Mouse (Mus musculus) C2C12 (cell line): ENCODE measurements around the gene Khk. TPM values are rescaled to one million over a fixed set of nuclear protein-coding genes. Genes with fewer than 3 reads are reported as not detected.

Experiments
- H3K27me3 ChIP-seq: one replicate; pipeline ENCODE4 v1.6.1; 2011; ENCODE audit not compliant: control insufficient read depth, insufficient read depth, insufficient read length
- H3K36me3 ChIP-seq: one replicate; pipeline ENCODE4 v1.6.1; 2011; ENCODE audit not compliant: control insufficient read depth, insufficient read depth
- H3K4me3 ChIP-seq: one replicate; pipeline ENCODE4 v1.5.1; 2011; ENCODE audit warnings: mild to moderate bottlenecking, control low read depth; ENCODE audit not compliant: poor library complexity, insufficient read depth, severe bottlenecking
- H3K79me2 ChIP-seq: one replicate; pipeline ENCODE4 v1.6.1; 2011; ENCODE audit not compliant: control insufficient read depth, insufficient read depth
- H3K79me3 ChIP-seq: one replicate; pipeline ENCODE4 v1.6.1; 2011; ENCODE audit warnings: low read depth, control low read depth
- H3ac ChIP-seq: one replicate; pipeline ENCODE3; 2011; ENCODE audit warnings: low read depth; ENCODE audit not compliant: control insufficient read depth, insufficient read length
- CEBPB ChIP-seq: IDR thresholded peaks from one replicate; pipeline ENCODE4 v1.6.1; 2011; ENCODE audit warnings: low read depth, mild to moderate bottlenecking, control low read depth, moderate library complexity
- CTCF ChIP-seq: IDR thresholded peaks from one replicate; pipeline ENCODE4 v1.5.1; 2011; ENCODE audit not compliant: control insufficient read depth, insufficient read depth, insufficient read length
- FOSL1 ChIP-seq: IDR thresholded peaks from one replicate; pipeline ENCODE4 v1.8.0; 2011; ENCODE audit warnings: mild to moderate bottlenecking, low read length; ENCODE audit not compliant: poor library complexity, insufficient read depth, severe bottlenecking
- MAX ChIP-seq: IDR thresholded peaks from one replicate; pipeline ENCODE4 v1.6.1; 2011; ENCODE audit warnings: mild to moderate bottlenecking, control low read depth
- MYOD1 ChIP-seq: IDR thresholded peaks from one replicate; pipeline ENCODE4 v1.6.1; 2011; ENCODE audit warnings: low read depth; ENCODE audit not compliant: control insufficient read depth, insufficient read length
- MYOG ChIP-seq: IDR thresholded peaks from one replicate; pipeline ENCODE4 v1.6.1; 2011; ENCODE audit not compliant: control insufficient read depth, insufficient read length; ENCODE audit errors: extremely low read depth
- USF1 ChIP-seq: IDR thresholded peaks from one replicate; pipeline ENCODE4 v1.6.1; 2011; ENCODE audit warnings: low read depth, mild to moderate bottlenecking, control low read depth, moderate library complexity
- polyA plus RNA-seq: library from polyadenylated mRNA; unstranded; fragments of >200 nt; fragmentation: generic; extraction: Trizol; gene quantifications from one replicate; pipeline ENCODE4 v1.2.1, GENCODE M21; 2012; ENCODE audit warnings: missing spikeins

Khk gene
- polyA plus RNA-seq, 1 experiment, result 16.2 TPM

DNA sequence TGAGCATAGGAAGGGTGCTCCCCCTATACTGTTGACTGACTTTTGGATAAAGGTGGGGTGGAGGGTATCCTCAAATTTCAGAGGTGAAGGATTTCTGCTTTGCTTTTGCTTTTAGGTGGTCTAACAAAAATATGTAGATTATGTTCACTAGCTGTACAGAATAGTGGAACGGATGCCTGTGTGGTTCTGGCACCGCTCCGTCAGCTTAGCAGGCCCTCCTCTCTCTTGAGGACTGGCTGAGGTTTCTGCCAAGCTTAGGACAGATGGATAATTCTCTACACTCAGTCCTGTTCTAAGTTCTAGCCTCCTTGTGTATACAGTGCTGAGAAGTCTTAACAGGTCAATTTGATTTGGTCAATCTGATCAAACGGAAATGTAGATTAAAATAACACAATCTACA is 29.2 kb downstream of the Khk start:
- Histone ChIP-seq H3K4me3 (peak overlapping the region; percentile 56), H3ac (peak overlapping the region; percentile 26), H3K36me3 (peaks cover 36% of the 10 kb centered on the region), H3K79me2 (peaks cover 35% of the 10 kb centered on the region), H3K79me3 (peaks cover 9% of the 10 kb centered on the region), H3K27me3 (no peaks in the 10 kb centered on the region)
- TF ChIP-seq CEBPB (no peak), MAX (no peak), FOSL1 (no peak)

GRCm38 (mm10) chr5:30950922-30951321 is 29.7 kb downstream of the Khk start:
- H3K79me2 ChIP-seq, result peaks cover 35% of the 10 kb centered on the region
- no peak overlapping the region for H3K4me3 ChIP-seq
- H3ac ChIP-seq, result no peak overlapping the region
- H3K79me3 ChIP-seq, result peaks cover 12% of the 10 kb centered on the region
- H3K27me3 ChIP-seq, result no peaks in the 10 kb centered on the region
- peaks cover 40% of the 10 kb centered on the region for H3K36me3 ChIP-seq
- no peak for TF ChIP-seq MYOG
- TF ChIP-seq FOSL1, result no peak
- TF ChIP-seq MAX, result no peak
- TF ChIP-seq MYOD1, result no peak
- no peak for TF ChIP-seq USF1
- no peak for TF ChIP-seq CEBPB
- TF ChIP-seq CTCF, result no peak

DNA sequence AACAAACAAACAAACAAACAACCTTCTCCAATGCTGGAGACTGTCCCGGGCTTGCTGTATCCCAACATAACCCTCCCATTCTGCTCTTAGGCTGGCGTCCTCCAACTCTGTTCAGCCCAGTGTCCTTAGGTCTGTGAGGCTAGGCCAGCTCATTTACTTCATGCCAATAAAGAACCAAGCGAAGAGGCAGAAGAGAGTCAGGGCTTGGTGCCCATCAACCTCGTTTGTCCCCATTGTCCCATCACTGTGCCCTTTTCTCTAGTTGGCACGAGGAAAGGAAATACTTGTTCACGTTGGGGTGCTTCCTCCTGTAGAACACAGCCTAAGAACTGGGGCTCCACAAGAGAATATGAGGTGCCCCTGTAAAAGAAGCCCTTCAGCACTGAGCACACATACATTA is 30.5 kb downstream of the Khk start:
- peaks cover 43% of the 10 kb centered on the region for H3K36me3 ChIP-seq
- no peak overlapping the region for H3K4me3 ChIP-seq
- H3ac ChIP-seq, result no peak overlapping the region
- peaks cover 14% of the 10 kb centered on the region for H3K79me3 ChIP-seq
- peaks cover 35% of the 10 kb centered on the region for H3K79me2 ChIP-seq
- no peak for TF ChIP-seq CEBPB
- TF ChIP-seq MYOG, result no peak
- no peak for TF ChIP-seq FOSL1
- no peak for TF ChIP-seq MAX
- TF ChIP-seq MYOD1, result no peak
- no peak for TF ChIP-seq CTCF
- TF ChIP-seq USF1, result no peak
- H3K27me3 ChIP-seq, result no peaks in the 10 kb centered on the region

GRCm38 (mm10) chr5:30952551-30952950 is 31.3 kb downstream of the Khk start:
- Histone ChIP-seq H3K79me3 (peaks cover 15% of the 10 kb centered on the region), H3K79me2 (peaks cover 39% of the 10 kb centered on the region), H3K4me3 (no peak overlapping the region), H3ac (no peak overlapping the region), H3K27me3 (no peaks in the 10 kb centered on the region), H3K36me3 (peaks cover 47% of the 10 kb centered on the region)
- TF ChIP-seq FOSL1 (no peak), CTCF (no peak), MYOD1 (no peak), MAX (no peak), CEBPB (no peak), MYOG (no peak), USF1 (no peak)

DNA sequence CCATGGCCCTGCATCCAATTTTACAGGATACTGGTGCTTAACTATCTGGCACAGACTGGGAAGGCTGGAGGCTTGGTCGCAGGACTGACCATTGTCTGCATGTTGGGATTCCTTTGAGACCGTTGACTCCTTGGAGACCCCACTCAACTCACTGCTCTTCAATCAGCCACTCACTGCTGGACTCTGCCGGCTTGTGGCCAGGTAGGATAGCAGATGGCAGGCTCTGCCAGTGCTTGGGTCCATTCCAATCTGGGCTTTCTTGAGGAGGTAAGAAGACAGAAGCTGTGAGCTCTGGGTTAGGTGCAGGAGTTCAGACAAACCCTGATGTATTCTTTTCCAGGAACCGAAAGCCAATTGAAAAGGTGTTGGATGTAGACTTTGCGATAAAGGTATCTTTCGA is 32.8 kb downstream of the Khk start:
- H3K79me3 ChIP-seq, result peaks cover 27% of the 10 kb centered on the region
- peaks cover 61% of the 10 kb centered on the region for H3K36me3 ChIP-seq
- H3K27me3 ChIP-seq, result no peaks in the 10 kb centered on the region
- no peak overlapping the region for H3K4me3 ChIP-seq
- H3ac ChIP-seq, result no peak overlapping the region
- TF ChIP-seq USF1 (no peak), MAX (no peak), FOSL1 (no peak), MYOG (no peak), MYOD1 (no peak), CEBPB (no peak), CTCF (no peak)
- H3K79me2 ChIP-seq, result peaks cover 54% of the 10 kb centered on the region

- H3ac ChIP-seq, result no peak overlapping the region
- peaks cover 32% of the 10 kb centered on the region for H3K79me3 ChIP-seq
- no peaks in the 10 kb centered on the region for H3K27me3 ChIP-seq
- H3K79me2 ChIP-seq, result peaks cover 59% of the 10 kb centered on the region
- no peak for TF ChIP-seq CTCF
- TF ChIP-seq MYOD1, result no peak
- TF ChIP-seq CEBPB, result no peak
- TF ChIP-seq USF1, result no peak
- no peak for TF ChIP-seq MYOG
- TF ChIP-seq MAX, result no peak
- peaks cover 61% of the 10 kb centered on the region for H3K36me3 ChIP-seq
- H3K4me3 ChIP-seq, result no peak overlapping the region
Measured at GRCm38 (mm10) chr5:30954556-30954955, 33.3 kb downstream of the Khk start.
